Mouse (Mus musculus) frontal cortex, postnatal 14 days (tissue): Measurements from ENCODE around the gene S100z.

Experiments used
- DNase-seq, 2 experiments: peaks; one replicate each; pipeline ENCODE4 v3.0.0; 2022; ENCODE audit warnings: low spot score in 2 of 2

S100z gene

GRCm38 (mm10) chr13:95478671-95479413 is at the start of gene S100z:
TSS of gene S100z (minus strand) at chr13:95478721.
- DNase-seq: no peak

- no peak for DNase-seq
Measured at GRCm38 (mm10) chr13:95524674-95525491, 46.4 kb upstream of the S100z start, which contains the start of gene F2rl1. TSS of gene F2rl1 (minus strand) at chr13:95525227.

GRCm38 (mm10) chr13:95524424-95524673 is 45.8 kb upstream of the S100z start:
- DNase-seq: no peak

- no peak for DNase-seq
Measured at GRCm38 (mm10) chr13:95523659-95524423, 45.3 kb upstream of the S100z start.

GRCm38 (mm10) chr13:95522176-95522575 is 43.7 kb upstream of the S100z start:
- DNase-seq: no peak

- DNase-seq: no peak
Measured at GRCm38 (mm10) chr13:95521029-95521428, 42.5 kb upstream of the S100z start.

GRCm38 (mm10) chr13:95514756-95515155 is 36.2 kb upstream of the S100z start:
- DNase-seq: no peak

- no peak for DNase-seq
Measured at GRCm38 (mm10) chr13:95510054-95510453, 31.5 kb upstream of the S100z start.

- no peak for DNase-seq
Measured at GRCm38 (mm10) chr13:95503279-95503917, 24.9 kb upstream of the S100z start.

GRCm38 (mm10) chr13:95496601-95497000 is 18.1 kb upstream of the S100z start:
- no peak for DNase-seq

GRCm38 (mm10) chr13:95494812-95495211 is 16.3 kb upstream of the S100z start:
- no peak for DNase-seq

- no peak for DNase-seq
Measured at GRCm38 (mm10) chr13:95493296-95493695, 14.8 kb upstream of the S100z start.

- no peak for DNase-seq
Measured at GRCm38 (mm10) chr13:95491327-95491726, 12.8 kb upstream of the S100z start.

- DNase-seq: no peak
Measured at GRCm38 (mm10) chr13:95484664-95485063, 6.1 kb upstream of the S100z start.

- DNase-seq: peak; percentile 62 to 83
Measured at GRCm38 (mm10) chr13:95481428-95481827, 2.9 kb upstream of the S100z start.

- DNase-seq: no peak
Measured at GRCm38 (mm10) chr13:95477173-95477572, 1.3 kb downstream of the S100z start.

GRCm38 (mm10) chr13:95475124-95475523 is 3.4 kb downstream of the S100z start:
- DNase-seq: no peak

GRCm38 (mm10) chr13:95474294-95474693 is 4.2 kb downstream of the S100z start:
- no peak for DNase-seq

- no peak for DNase-seq
Measured at GRCm38 (mm10) chr13:95470970-95471369, 7.6 kb downstream of the S100z start.

GRCm38 (mm10) chr13:95451529-95451928 is 27.0 kb downstream of the S100z start:
- DNase-seq: no peak

- no peak for DNase-seq
Measured at GRCm38 (mm10) chr13:95450636-95451210, 27.8 kb downstream of the S100z start.

GRCm38 (mm10) chr13:95449730-95450129 is 28.8 kb downstream of the S100z start:
- no peak for DNase-seq
